Mouse (Mus musculus): ENCODE measurements around the gene Tbck. TPM values are rescaled to one million over a fixed set of nuclear protein-coding genes. Genes with fewer than 3 reads are reported as not detected.

Tbck gene
- polyA plus RNA-seq, 1 experiment from 2014 or later, result 33.2 TPM

DNA sequence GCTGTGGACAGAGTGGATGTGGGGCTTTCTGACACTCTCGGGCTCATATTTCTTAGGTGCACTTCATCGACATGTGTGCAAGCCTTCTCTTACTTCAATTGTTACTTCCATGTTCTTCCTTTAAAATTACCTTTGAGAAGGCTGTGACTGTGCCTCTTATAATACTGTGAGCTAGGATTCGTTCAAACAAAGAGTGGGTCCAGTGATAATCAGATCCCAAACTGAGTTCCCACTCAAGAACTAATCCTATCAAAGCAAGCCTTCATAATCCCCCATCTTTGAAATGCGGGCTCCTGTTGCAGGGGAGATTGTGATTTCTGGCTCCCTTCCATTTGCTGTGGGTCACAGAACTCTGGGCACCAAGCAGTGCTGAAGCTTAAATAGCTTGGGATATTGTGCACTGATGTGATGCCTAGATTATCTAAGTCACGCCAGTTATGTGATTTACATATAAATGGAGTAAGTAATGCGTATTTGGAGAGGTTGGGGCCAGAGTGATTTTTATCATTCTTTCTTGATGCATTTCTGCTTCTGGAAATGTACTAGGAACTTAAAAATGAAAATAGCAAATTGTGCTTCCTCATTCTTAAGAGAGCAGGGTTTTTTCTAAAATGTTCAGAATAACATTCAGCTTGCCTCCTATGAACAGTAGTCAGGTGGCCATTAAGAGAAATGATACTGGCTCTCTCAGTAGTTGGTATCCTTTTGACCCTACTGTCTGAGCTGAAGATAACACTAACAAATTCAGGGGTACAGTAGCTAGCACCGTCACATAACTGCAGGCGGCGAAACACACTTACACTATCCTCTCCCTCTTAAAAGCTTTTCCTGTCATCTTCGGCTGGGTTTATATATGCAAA is 60.6 kb downstream of the Tbck start:
- peak overlapping the region; percentile 58 for H3K27ac ChIP-seq (replicated peaks; ENCODE audit: low read depth, low read length)
- peak; percentile 81 for ATAC-seq (ENCODE audit: low FRiP score, low TSS enrichment)
- H3K27me3 ChIP-seq (ENCODE audit: control insufficient read depth, insufficient read depth, low read length), result no peaks in the 10 kb centered on the region
- no peak overlapping the region for H3K9ac ChIP-seq (replicated peaks; ENCODE audit: low read length)
- H3K36me3 ChIP-seq (ENCODE audit: control insufficient read depth, insufficient read depth, low read length), result peaks cover 3% of the 10 kb centered on the region; the same call in 1 of the 2 replicates
- WGBS, result 22% methylated on average over 10 of the region's 10 CpGs
- H3K9me3 ChIP-seq (ENCODE audit: control insufficient read depth, low read length), result no peaks in the 10 kb centered on the region
- 0 out of 2 replicates have a peak, but pooled peaks cover 3% of the 10 kb centered on the region for H3K4me1 ChIP-seq (ENCODE audit: control insufficient read depth, insufficient read depth, low read length)
- DNase-seq, result peak; percentile 81
- H3K4me3 ChIP-seq (replicated peaks; ENCODE audit: low read depth, low read length), result no peak overlapping the region
- H3K4me2 ChIP-seq (ENCODE audit: low read length), result no peak overlapping the region

DNA sequence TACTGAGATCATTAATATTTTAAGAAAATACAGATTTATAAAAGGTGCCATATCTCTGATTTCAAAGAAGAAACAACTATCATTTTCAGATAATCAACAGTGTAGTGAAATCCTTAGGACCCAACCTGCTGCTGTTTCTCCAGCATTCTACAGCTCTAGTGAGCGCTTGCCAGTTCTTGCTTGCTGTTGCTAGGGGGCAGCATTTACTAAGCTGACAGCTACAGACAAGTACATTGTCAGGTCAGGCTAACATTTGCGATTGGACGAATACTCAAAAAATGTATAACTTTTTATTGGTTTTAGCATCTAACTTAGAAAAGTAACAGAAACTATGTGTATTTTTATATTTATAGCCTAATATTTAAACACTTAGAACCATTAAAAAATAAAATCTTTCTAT is 63.1 kb downstream of the Tbck start:
- 14% methylated on average over 3 of the region's 3 CpGs for WGBS

DNA sequence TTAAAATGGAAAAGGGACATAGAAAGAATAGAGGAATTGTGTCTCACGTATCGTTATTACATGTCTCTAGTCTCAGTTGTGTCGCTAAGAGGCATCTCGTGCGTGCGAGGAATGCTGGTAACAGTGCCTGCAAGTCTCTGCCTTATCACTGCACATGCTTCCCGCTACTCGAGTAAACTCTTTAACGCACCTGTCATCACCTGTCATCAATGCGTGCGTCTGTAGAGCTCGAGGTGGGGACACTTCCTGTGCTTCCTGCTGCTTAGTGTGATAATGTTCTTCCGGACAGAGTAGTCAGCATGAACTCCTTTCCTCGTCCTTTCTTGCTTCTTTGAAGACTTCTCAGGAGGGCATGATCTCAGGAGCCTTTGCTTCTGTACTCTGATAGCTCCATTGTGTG is 63.8 kb downstream of the Tbck start:
- WGBS, result 74% methylated on average over 14 of the region's 14 CpGs
- DNase-seq (no peak), ATAC-seq (ENCODE audit: low FRiP score, low TSS enrichment) (no peak)
- Histone ChIP-seq H3K27me3 (ENCODE audit: control insufficient read depth, insufficient read depth, low read length) (no peaks in the 10 kb centered on the region), H3K27ac (replicated peaks; ENCODE audit: low read depth, low read length) (no peak overlapping the region), H3K9ac (replicated peaks; ENCODE audit: low read length) (no peak overlapping the region), H3K36me3 (ENCODE audit: control insufficient read depth, insufficient read depth, low read length) (peaks cover 7% of the 10 kb centered on the region), H3K4me3 (replicated peaks; ENCODE audit: low read depth, low read length) (no peak overlapping the region), H3K4me2 (ENCODE audit: low read length) (no peak overlapping the region), H3K4me1 (ENCODE audit: control insufficient read depth, insufficient read depth, low read length) (0 out of 2 replicates have a peak, but pooled peaks cover 3% of the 10 kb centered on the region), H3K9me3 (ENCODE audit: control insufficient read depth, low read length) (no peaks in the 10 kb centered on the region)

More for the DNA sequence above, 63.1 kb downstream of the Tbck start:
- DNase-seq (peak; percentile 90), ATAC-seq (ENCODE audit: low FRiP score, low TSS enrichment) (peak; percentile 80)
- 0 out of 2 replicates have a peak, but pooled peaks cover 3% of the 10 kb centered on the region for H3K4me1 ChIP-seq (ENCODE audit: control insufficient read depth, insufficient read depth, low read length)
- no peak overlapping the region for H3K9ac ChIP-seq (replicated peaks; ENCODE audit: low read length)
- H3K36me3 ChIP-seq (ENCODE audit: control insufficient read depth, insufficient read depth, low read length), result peaks cover 3% of the 10 kb centered on the region; the same call in 1 of the 2 replicates
- no peaks in the 10 kb centered on the region for H3K27me3 ChIP-seq (ENCODE audit: control insufficient read depth, insufficient read depth, low read length)
- no peak overlapping the region for H3K27ac ChIP-seq (replicated peaks; ENCODE audit: low read depth, low read length)
- H3K4me2 ChIP-seq (ENCODE audit: low read length), result no peak overlapping the region
- no peaks in the 10 kb centered on the region for H3K9me3 ChIP-seq (ENCODE audit: control insufficient read depth, low read length)
- no peak overlapping the region for H3K4me3 ChIP-seq (replicated peaks; ENCODE audit: low read depth, low read length)

DNA sequence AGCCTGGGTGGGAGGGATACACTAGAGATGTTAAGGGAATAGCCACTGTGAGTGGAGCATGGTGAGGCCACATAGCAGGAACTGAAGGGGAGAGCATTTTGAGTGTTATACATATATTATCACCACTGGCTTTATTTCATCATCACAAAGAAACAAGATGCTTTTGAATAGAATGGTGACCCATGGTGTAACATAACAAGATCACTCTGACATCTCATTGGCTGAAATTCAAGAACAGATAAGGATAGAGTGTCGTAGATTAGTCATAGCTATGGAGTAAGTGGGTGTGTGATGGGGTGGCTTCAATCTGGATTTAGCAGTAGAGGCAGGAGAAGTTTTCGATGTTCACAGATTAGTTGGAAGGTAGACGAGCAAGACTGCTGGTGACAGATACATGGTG is 64.8 kb downstream of the Tbck start:
- H3K9me3 ChIP-seq (ENCODE audit: control insufficient read depth, low read length), result no peaks in the 10 kb centered on the region
- H3K4me2 ChIP-seq (ENCODE audit: low read length), result no peak overlapping the region
- DNase-seq (no peak), ATAC-seq (ENCODE audit: low FRiP score, low TSS enrichment) (no peak)
- WGBS, result 94% methylated on average over 3 of the region's 3 CpGs
- H3K36me3 ChIP-seq (ENCODE audit: control insufficient read depth, insufficient read depth, low read length), result peaks cover 11% of the 10 kb centered on the region; the same call in 1 of the 2 replicates
- H3K9ac ChIP-seq (replicated peaks; ENCODE audit: low read length), result no peak overlapping the region
- H3K4me1 ChIP-seq (ENCODE audit: control insufficient read depth, insufficient read depth, low read length), result 0 out of 2 replicates have a peak, but pooled peaks cover 3% of the 10 kb centered on the region
- H3K27me3 ChIP-seq (ENCODE audit: control insufficient read depth, insufficient read depth, low read length), result no peaks in the 10 kb centered on the region
- no peak overlapping the region for H3K27ac ChIP-seq (replicated peaks; ENCODE audit: low read depth, low read length)
- H3K4me3 ChIP-seq (replicated peaks; ENCODE audit: low read depth, low read length), result no peak overlapping the region

DNA sequence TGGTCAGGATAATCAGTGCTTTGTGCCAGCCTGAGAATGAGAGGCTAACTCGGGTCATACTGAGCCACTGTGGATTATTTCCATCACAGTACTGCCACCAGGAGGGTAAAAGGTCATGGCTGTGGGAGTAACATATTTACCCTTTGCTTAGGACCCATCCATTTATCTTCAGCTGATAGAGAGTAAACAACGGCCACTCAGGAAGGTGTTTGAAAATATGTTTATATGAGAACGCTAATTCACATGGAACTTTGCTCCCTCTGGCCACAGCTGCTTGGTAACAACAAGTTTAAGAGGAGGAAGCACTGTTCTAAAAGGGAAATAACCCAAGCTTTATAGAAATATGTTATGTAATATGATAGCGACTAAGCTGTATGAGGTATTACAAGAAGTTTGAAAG is 68.8 kb downstream of the Tbck start:
- Histone ChIP-seq H3K27me3 (ENCODE audit: control insufficient read depth, insufficient read depth, low read length) (no peaks in the 10 kb centered on the region), H3K9ac (replicated peaks; ENCODE audit: low read length) (no peak overlapping the region)
- 87% methylated on average over 4 of the region's 4 CpGs for WGBS

DNA sequence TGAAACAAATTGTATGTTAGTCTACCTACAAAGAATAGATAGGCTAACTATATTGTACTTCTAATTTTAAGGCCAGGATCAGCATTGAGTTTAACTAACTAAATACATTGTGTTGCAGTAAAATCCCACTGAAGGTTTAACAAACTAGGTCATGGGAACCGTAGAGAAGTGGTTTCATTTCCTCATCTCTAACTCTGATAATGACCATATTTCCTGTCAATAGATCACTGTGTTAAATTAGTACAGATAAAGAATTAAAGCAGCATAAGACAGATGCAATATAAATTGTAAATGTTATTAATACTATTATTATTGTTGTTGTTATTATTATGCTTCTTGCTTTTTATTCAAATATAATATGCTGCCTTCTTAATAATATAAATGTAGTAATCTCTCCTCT is 72.3 kb downstream of the Tbck start:
- no peaks in the 10 kb centered on the region for H3K9me3 ChIP-seq (ENCODE audit: control insufficient read depth, low read length)
- H3K27me3 ChIP-seq (ENCODE audit: control insufficient read depth, insufficient read depth, low read length), result no peaks in the 10 kb centered on the region
- DNase-seq (no peak), ATAC-seq (ENCODE audit: low FRiP score, low TSS enrichment) (no peak)
- WGBS, result 98% methylated on average over 1 of the region's 1 CpGs
- no peak overlapping the region for H3K27ac ChIP-seq (replicated peaks; ENCODE audit: low read depth, low read length)
- no peaks in the 10 kb centered on the region for H3K4me1 ChIP-seq (ENCODE audit: control insufficient read depth, insufficient read depth, low read length)
- H3K9ac ChIP-seq (replicated peaks; ENCODE audit: low read length), result no peak overlapping the region
- H3K4me2 ChIP-seq (ENCODE audit: low read length), result no peak overlapping the region
- peaks cover 15% of the 10 kb centered on the region; the same call in 1 of the 2 replicates for H3K36me3 ChIP-seq (ENCODE audit: control insufficient read depth, insufficient read depth, low read length)
- no peak overlapping the region for H3K4me3 ChIP-seq (replicated peaks; ENCODE audit: low read depth, low read length)

More for the DNA sequence above, 68.8 kb downstream of the Tbck start:
- Histone ChIP-seq H3K36me3 (ENCODE audit: control insufficient read depth, insufficient read depth, low read length) (peaks cover 15% of the 10 kb centered on the region; the same call in 1 of the 2 replicates), H3K4me3 (replicated peaks; ENCODE audit: low read depth, low read length) (no peak overlapping the region), H3K27ac (replicated peaks; ENCODE audit: low read depth, low read length) (no peak overlapping the region), H3K4me1 (ENCODE audit: control insufficient read depth, insufficient read depth, low read length) (no peaks in the 10 kb centered on the region), H3K9me3 (ENCODE audit: control insufficient read depth, low read length) (no peaks in the 10 kb centered on the region), H3K4me2 (ENCODE audit: low read length) (no peak overlapping the region)
- ATAC-seq (ENCODE audit: low FRiP score, low TSS enrichment) (no peak), DNase-seq (no peak)

DNA sequence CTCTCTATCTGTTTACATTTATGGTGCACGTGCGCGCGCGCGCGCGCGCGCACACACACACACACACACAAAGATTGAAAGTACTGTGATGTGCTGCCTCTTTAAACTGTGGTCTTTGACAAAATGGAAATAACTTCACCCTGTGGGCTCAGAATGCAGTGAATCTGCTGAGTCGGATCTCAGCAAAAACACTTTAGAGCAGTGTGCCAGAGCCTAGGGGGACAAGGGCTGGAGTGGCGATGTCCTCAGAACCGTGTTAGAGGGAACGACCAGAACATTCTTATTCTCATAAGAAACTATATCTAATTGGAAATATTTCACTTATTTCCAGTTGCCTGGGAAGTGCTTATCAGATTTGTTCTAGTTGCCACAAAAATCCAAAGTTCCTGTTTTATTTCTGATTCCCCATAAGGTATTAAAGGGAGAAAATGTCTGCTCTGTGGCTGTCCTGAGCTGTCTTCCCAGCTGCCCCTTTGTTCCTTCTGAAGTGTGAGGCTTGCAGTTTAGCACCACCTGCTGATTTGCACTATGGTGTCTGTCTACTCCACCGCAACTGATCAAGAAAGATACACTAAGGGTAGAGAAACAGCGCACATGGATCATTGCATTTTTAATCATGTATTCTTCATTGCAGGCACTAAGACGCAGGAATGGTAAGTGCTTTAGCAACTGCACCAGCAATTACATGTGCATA is 82.2 kb downstream of the Tbck start:
- ATAC-seq (ENCODE audit: low FRiP score, low TSS enrichment) (peak; percentile 77), DNase-seq (peak; percentile 52)
- H3K27me3 ChIP-seq (ENCODE audit: control insufficient read depth, insufficient read depth, low read length), result no peaks in the 10 kb centered on the region
- peaks cover 8% of the 10 kb centered on the region; the same call in 1 of the 2 replicates for H3K4me1 ChIP-seq (ENCODE audit: control insufficient read depth, insufficient read depth, low read length)
- H3K4me2 ChIP-seq (ENCODE audit: low read length), result no peak overlapping the region
- 0 out of 2 replicates have a peak, but pooled peaks cover 4% of the 10 kb centered on the region for H3K36me3 ChIP-seq (ENCODE audit: control insufficient read depth, insufficient read depth, low read length)
- no peaks in the 10 kb centered on the region for H3K9me3 ChIP-seq (ENCODE audit: control insufficient read depth, low read length)
- H3K9ac ChIP-seq (replicated peaks; ENCODE audit: low read length), result no peak overlapping the region
- H3K4me3 ChIP-seq (replicated peaks; ENCODE audit: low read depth, low read length), result no peak overlapping the region
- WGBS, result 66% methylated on average over 17 of the region's 17 CpGs
- peak overlapping the region; percentile 52 for H3K27ac ChIP-seq (replicated peaks; ENCODE audit: low read depth, low read length)

DNA sequence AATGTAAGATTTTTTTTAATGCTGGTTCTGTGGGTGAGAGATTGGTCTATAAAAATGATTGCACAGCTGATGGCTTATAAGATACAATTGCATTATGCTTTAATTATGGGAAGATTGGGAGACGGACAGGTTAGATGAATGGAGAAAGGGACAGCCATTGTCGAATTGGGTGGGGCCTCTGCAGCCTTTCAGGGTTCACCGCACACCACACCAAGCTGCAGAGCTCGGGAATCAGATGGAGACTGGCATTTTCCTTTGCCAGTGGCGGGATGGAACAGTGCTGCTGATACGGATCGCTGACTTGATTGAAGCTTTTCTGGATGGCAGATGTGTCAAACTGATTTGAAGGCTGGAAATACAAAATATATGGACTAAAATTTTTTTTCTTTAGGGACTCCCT is 88.1 kb downstream of the Tbck start:
- WGBS, result 18% methylated on average over 7 of the region's 7 CpGs
- Histone ChIP-seq H3K27me3 (ENCODE audit: control insufficient read depth, insufficient read depth, low read length) (no peaks in the 10 kb centered on the region), H3K9me3 (ENCODE audit: control insufficient read depth, low read length) (no peaks in the 10 kb centered on the region), H3K4me1 (ENCODE audit: control insufficient read depth, insufficient read depth, low read length) (no peaks in the 10 kb centered on the region), H3K27ac (replicated peaks; ENCODE audit: low read depth, low read length) (no peak overlapping the region), H3K9ac (replicated peaks; ENCODE audit: low read length) (no peak overlapping the region), H3K36me3 (ENCODE audit: control insufficient read depth, insufficient read depth, low read length) (0 out of 2 replicates have a peak, but pooled peaks cover 6% of the 10 kb centered on the region), H3K4me2 (ENCODE audit: low read length) (no peak overlapping the region), H3K4me3 (replicated peaks; ENCODE audit: low read depth, low read length) (no peak overlapping the region)
- peak; percentile 14 for DNase-seq
- no peak for ATAC-seq (ENCODE audit: low FRiP score, low TSS enrichment)

All from midbrain, embryonic 14.5 days (tissue).